Mouse (Mus musculus): ENCODE data around the gene Cables2.

DNA sequence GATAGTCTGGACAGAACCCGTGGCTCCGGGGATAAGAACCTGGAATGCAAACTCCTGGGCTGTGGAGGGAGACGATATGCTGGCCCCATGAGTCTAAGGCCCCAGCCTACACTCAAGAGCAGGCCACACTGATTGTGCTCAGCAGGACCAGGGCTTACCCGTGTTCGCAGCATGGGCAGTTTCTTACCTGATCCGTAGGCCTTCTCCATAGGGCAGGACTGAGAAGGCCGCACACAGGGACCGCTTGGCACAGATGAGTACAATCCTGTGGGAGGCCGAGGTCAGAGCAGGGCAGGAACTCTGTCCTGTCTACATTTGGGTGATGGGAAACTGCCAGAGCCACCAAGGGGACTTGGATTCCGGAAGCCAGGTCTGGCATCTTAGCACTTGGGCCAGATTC lies 10.4 kb downstream of the Cables2 start:
- no peak for TF ChIP-seq EP300 (IDR thresholded peaks at IDR 0.05; ENCODE audit: low read depth)
- TF ChIP-seq CTCF (IDR thresholded peaks at IDR 0.05; ENCODE audit: low read depth): no peak

All from heart, postnatal 0 days (tissue).